Mouse (Mus musculus) right cerebral cortex, adult 2 months (tissue): ENCODE results near the gene Stn1.
"Not testable (repeated sequence)": the region's sequence is repeated elsewhere in the genome, so short reads cannot be mapped to it uniquely, and the experiment has no call there.

Experiments
- DNase-seq, 2 experiments: peaks; one replicate each; pipeline ENCODE4 v3.0.0; 2021 to 2022; ENCODE audit warnings: low spot score in 2 of 2

The Stn1 gene

DNA sequence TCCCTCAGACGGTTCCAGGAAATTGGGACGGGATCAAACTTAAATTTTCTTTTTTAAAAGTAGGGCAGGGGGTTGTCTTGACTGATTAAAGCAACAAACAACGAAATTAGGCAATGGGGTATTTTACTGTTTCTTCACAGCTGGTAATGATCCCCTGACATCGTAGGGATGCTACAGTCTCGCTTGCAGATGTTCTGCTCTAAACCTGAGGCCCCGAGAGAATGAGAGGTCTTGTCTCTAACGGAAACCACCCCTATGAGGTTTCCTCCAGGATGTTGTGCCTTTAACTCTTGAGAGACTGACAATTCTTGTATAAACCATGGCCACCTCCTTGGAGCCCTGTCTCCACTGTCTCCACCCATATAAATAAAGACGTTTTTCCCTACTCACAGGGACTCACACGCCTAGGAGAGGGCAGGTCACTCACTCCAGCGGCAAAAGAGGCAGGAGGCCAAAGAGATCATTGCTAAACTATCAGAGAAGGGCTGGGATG is at the start of gene Stn1:
Stn1 (minus strand) TSS at position 208 of the 493 bp plus-strand sequence.
- peak in 1 of 2 experiments; percentile 15 for DNase-seq

DNA sequence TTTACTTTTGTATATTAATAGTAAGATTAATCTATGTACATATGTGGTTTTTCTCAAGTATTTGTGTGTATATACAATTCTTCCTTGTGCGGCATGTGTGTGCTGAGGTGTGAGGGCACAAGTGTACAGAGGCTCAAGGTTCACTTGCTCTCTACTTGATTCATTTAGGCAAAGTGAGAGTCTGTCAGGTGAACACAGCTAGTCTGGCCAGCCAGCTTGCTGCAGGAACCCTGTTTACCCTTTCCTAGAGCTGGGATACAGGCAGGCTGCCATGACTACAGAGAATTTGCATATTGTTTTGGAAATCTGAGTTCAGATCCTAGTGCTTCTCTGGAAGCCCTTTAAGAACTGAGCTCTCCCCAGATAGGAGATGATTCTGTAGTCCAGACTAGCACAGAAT is 49.7 kb upstream of the Stn1 start:
- DNase-seq: no peak

GRCm38 (mm10) chr19:47585772-47586171 is 48.5 kb upstream of the Stn1 start:
- DNase-seq: no peak

GRCm38 (mm10) chr19:47579788-47580631 is 42.7 kb upstream of the Stn1 start:
- no peak for DNase-seq

DNA sequence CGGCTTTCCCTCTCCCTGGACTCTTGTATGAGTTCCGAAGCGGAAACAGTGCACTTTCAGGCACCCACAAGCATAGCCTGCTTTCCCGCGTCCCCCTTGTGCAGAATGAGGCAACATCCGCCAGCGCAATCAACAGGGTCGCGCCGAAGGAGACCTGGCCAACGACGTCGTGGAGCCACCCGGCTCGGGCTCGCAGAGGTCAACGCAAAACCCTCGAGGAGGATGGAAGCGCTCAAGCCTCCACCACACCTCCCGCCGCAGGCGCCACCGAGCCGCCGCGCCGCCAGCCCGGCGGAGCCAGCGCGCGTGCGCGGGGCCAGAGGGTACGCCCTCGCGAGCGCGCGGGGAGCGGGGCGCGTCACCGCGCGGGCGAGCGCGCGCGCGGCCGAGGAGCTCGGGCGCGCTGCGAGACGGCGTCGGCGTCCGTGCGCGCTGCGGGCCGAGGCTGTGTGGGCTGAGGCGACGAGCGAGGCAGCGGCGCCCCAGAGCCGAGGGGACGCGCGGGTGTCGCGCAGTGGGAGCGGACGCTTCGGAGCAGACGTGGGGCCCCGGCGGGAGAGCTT is 42.0 kb upstream of the Stn1 start, which contains the start of gene Slk:
Slk (plus strand) TSS at position 454 of the 563 bp plus-strand sequence.
- DNase-seq: peak; percentile 64 to 73

- peak in 1 of 2 experiments; percentile 34 for DNase-seq
Measured at GRCm38 (mm10) chr19:47578581-47579224, 41.4 kb upstream of the Stn1 start.

DNA sequence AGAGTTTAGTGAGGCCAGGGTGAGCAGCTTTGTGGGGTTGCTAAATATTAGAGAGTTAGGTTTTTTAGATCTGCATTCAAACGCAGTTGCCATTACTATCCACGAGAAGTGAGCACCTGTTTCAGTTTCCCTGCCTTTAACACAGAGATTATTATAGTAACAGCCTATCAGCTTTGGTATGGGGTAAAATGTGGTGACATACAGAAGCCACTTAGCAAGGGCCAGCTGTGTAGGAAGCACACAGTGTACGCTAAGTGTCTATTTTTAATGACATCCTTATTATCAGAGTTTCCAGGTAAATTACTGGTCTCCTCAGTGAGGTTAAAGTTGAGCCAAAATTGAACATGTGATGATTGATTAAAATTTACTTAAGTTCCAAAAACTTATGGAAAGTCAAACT is 36.4 kb upstream of the Stn1 start:
- no peak for DNase-seq

- DNase-seq: not testable (repeated sequence)
Measured at GRCm38 (mm10) chr19:47571981-47572380, 34.7 kb upstream of the Stn1 start.

- no peak for DNase-seq
Measured at GRCm38 (mm10) chr19:47570042-47570441, 32.7 kb upstream of the Stn1 start.

DNA sequence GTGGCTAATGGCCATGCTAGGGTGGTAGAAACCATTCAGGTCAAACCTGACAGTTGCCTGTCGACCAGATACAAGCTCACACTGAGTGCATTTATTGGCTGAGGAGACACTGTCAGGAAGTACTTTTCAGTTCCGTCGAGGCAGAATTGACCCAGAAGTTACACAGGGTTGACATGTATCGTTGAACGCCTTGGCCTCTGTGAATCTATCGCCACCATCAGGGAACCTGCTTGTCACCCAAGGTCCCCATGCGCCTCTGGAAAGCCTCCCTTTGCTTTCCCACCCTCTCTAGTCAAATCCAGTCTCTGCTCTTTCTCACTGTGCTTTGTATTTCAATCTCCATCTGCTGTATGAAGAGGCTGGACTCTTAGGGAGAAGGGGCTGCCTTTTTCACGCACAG is 28.7 kb upstream of the Stn1 start:
- no peak for DNase-seq

DNA sequence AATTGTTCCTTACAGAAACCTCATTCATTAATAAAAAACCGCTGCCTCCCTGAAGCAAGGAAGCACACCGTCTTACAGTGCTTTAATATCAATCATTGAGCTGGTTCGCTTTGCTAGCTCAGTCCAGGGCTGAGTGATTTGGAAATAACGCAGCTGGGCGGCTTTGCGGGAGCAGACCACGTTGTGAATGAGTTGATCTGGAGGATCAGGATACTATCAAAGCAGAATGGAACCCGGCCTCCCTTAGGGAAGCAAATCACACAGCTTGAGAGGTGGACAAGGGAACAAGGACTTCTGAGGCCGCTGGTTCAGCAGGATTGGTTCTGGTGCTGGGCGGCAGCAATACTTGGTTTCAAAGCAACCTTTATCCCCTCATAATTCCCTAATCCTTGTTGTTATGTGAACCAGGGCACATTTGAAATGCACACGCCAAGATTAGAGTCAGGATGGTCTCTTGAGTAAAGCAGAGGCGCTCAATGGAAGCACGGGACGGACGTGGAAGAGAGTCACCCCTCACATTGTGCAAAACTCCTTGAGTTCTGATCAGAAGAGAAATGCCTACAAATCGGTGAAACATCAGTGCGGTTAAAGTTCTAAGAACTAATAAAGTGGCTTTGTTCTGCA is 27.8 kb upstream of the Stn1 start:
- no peak for DNase-seq

GRCm38 (mm10) chr19:47563715-47564114 is 26.4 kb upstream of the Stn1 start:
- no peak for DNase-seq

GRCm38 (mm10) chr19:47561996-47562441 is 24.7 kb upstream of the Stn1 start:
- no peak for DNase-seq

- no peak for DNase-seq
Measured at GRCm38 (mm10) chr19:47560544-47561161, 23.3 kb upstream of the Stn1 start.

GRCm38 (mm10) chr19:47559751-47560512 is 22.6 kb upstream of the Stn1 start:
- DNase-seq: peak; percentile 57

DNA sequence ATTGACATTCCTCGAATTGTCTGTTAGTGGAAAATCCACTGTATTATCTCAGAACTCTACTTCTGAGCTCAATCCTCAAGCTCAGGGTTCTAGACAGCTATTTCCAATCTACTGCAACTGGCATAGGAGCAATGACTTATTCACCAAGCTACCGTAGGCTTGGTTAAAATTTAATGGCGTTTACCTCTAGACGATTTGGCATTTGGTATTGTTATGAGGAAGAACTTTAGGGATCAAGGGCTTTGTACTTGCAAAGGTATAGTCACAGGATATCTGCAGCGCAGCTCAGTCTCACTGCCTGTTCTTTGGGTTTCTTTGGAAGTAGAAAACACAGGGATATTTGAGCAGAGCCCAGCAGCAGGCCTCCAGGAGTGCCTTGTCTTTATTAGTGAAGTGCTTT is 21.8 kb upstream of the Stn1 start:
- no peak for DNase-seq

DNA sequence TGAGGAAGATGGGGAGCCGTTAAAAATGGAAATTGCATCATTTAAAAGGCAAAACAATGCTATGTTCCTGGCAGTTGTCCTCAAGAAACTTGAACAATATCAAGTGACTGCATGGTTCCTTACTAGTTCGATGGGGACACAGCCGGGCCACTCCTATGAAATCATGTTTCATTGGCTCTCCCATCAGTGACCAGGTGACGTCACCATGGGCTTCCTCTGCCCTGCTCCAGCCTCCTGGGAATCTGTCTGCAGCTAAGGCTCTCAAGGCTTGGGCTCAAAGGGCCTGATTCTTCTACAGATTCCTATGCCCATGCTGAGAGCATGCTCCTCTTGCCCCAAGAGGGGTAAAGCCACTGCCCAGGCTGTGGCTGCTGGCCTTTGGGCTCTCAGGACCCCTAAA is 12.3 kb upstream of the Stn1 start:
- no peak for DNase-seq

DNA sequence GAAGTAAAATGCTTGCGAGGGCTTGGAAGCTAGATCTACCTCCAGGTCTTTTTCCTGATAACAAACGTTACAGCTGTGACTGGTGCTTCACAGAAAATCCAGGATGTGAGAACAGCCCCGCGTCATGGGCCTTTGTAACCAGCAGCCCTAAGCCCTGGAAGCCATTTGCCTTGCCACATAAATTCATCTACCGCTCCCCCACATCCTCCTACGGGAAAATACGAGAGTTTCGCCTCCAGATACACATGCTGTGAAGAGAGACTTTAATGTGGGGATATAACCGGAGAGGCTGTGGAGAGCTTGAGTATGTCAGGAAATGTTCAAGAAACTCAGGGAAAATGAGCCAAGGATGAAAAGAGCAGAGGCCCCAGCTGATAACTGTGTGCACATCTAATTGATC is 11.9 kb upstream of the Stn1 start:
- peak; percentile 26 to 37 for DNase-seq

DNA sequence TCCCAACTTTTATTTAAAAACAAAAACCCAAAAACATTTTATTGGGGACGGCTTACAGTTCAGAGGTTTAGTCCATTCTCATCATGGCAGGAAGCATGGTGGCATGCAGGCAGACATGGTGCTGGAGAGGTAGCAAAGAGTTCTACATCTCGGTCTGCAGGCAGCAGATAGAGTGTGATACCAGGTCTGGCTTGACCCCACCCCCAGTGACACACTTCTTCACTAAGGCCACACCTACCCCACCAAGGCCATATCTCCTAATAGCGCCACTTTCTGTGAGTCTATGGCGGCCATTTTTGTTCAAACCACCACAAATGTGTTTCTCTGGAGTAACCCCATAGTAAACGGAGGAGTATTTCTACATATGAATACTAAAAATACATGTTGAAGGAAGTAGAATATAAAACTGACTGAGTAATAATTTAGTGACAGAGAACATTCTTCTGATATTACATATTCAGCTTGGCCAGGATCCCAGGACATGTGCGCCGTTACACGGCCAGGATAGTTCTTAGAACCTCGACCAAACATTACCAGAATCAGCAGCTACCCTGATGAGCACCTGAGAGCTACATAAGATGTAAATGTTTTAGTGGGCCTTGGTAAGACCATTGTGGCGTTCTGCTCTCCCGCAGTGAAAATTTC is 11.2 kb upstream of the Stn1 start:
- no peak for DNase-seq

DNA sequence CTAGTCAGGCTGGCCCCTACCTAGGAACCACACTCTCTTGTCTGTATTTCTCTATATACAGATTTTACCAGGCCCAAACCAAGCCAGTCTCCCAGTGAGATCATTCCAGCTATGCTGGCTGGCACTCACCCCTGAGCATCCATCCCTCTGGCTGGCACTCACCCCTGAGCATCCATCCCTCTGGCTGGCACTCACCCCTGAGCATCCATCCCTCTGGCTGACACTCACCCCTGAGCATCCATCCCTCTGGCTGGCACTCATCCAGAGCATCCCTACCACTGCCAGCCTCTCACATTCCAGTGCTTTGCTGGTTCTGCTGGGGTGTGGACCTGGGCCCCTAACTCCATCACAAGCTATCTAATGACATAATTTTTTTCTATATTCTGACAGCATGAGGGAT is 8.2 kb upstream of the Stn1 start:
- no peak for DNase-seq
